Mouse (Mus musculus) liver, embryonic 13.5 days (tissue): Measurements from ENCODE around the gene Klhdc1. TPM values are rescaled to one million over a fixed set of nuclear protein-coding genes. Genes with fewer than 3 reads are reported as not detected.

Source experiments
- ATAC-seq: fragments of 200-750 bp; cut with Nextera tagmentation; 2 replicates; pipeline ENCODE4 v1.8.0; 2017; ENCODE audit warnings: low read depth, mild to moderate bottlenecking, moderate number of reproducible peaks, moderate library complexity
- DNase-seq: peaks from one replicate; pipeline ENCODE4 v3.0.0; 2022
- H3K27ac ChIP-seq: fragments of 300-500 bp; sonication (generic); 2 replicates; pipeline ENCODE4 v1.5.1; 2015; ENCODE audit warnings: moderate library complexity, mild to moderate bottlenecking, inconsistent platforms
- H3K27me3 ChIP-seq: fragments of 300-500 bp; sonication (generic); 2 replicates; pipeline ENCODE4 v1.6.1; 2015; ENCODE audit warnings: mild to moderate bottlenecking, inconsistent platforms
- H3K36me3 ChIP-seq: fragments of 300-500 bp; sonication (generic); 2 replicates; pipeline ENCODE4 v1.6.1; 2015; ENCODE audit warnings: mild to moderate bottlenecking, inconsistent platforms
- H3K4me1 ChIP-seq: fragments of 300-500 bp; sonication (generic); replicated peaks from 2 replicates; pipeline ENCODE4 v1.6.1; 2015; ENCODE audit warnings: inconsistent platforms
- H3K4me2 ChIP-seq: fragments of 300-500 bp; sonication (generic); 2 replicates; pipeline ENCODE4 v1.6.1; 2015; ENCODE audit warnings: inconsistent platforms, mild to moderate bottlenecking, moderate library complexity
- H3K4me3 ChIP-seq: fragments of 300-500 bp; sonication (generic); replicated peaks from 2 replicates; pipeline ENCODE4 v1.5.1; 2015; ENCODE audit warnings: mild to moderate bottlenecking, inconsistent platforms
- H3K9ac ChIP-seq: fragments of 300-500 bp; sonication (generic); 2 replicates; pipeline ENCODE4 v1.6.1; 2015; ENCODE audit warnings: mild to moderate bottlenecking, inconsistent platforms
- H3K9me3 ChIP-seq: fragments of 300-500 bp; sonication (generic); replicated peaks from 2 replicates; pipeline ENCODE4 v1.6.1; 2016; ENCODE audit warnings: inconsistent platforms
- WGBS: fragments of 180-500 bp; shearing (Covaris S2); methylation state at CpG from one replicate; pipeline ENCODE4 v1.1.7; 2015; ENCODE audit not compliant: insufficient replicate concordance; 5-methylcytosine and 5-hydroxymethylcytosine counted together
- polyA plus RNA-seq: library from polyadenylated mRNA; unstranded; fragments of >200 nt; fragmentation: Nextera tagmentation; extraction: Ambion mirVana; gene quantifications from 2 replicates; pipeline ENCODE4 v1.2.1, GENCODE M21; 2015

Gene Klhdc1
- polyA plus RNA-seq, 1 experiment from 2014 or later: 3.9 TPM

- Histone ChIP-seq H3K4me1 (peaks cover 59% of the 10 kb centered on the region), H3K4me3 (peak overlapping the region; percentile 90), H3K27ac (peak overlapping the region; percentile 96), H3K9ac (peak overlapping the region; percentile 97), H3K36me3 (peaks cover 41% of the 10 kb centered on the region), H3K9me3 (no peaks in the 10 kb centered on the region), H3K4me2 (peak overlapping the region; percentile 82), H3K27me3 (no peaks in the 10 kb centered on the region)
- 88% methylated on average over 4 of the region's 4 CpGs for WGBS
- DNase-seq: no peak
- ATAC-seq: no peak
Measured at GRCm38 (mm10) chr12:69298281-69298680, 57.3 kb downstream of the Klhdc1 start.

DNA sequence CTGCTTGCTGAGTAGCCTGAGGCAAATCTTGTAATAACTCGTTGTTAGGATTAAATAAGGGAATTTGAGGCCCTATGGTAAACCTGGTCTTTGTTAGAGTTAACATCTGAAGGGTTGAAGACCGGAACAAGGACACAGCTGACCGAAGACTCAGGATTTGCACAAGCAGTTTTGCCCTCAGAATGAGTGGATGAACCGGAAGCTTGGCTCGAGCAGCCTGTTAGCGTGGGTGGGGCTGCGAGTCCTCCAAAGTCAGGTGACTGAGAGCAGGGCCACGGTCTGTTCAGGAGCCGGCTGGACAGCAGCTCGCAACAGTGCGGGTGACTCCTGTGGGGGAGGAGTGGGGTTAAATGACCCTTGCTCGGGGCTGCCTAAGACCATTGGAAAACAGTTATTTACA lies 58.3 kb downstream of the Klhdc1 start:
- WGBS: 61% methylated on average over 12 of the region's 12 CpGs
- no peaks in the 10 kb centered on the region for H3K9me3 ChIP-seq
- ATAC-seq (0 out of 2 replicates have a peak, but pooled peaks have one; percentile 15), DNase-seq (no peak)
- H3K4me2 ChIP-seq: peak overlapping the region; percentile 82
- H3K4me1 ChIP-seq: peaks cover 51% of the 10 kb centered on the region
- H3K27ac ChIP-seq: peak overlapping the region; percentile 96
- H3K9ac ChIP-seq: 0 out of 2 replicates have a peak overlapping the region, but pooled peaks have one; percentile 97
- H3K4me3 ChIP-seq: peak overlapping the region; percentile 90
- no peaks in the 10 kb centered on the region for H3K27me3 ChIP-seq
- H3K36me3 ChIP-seq: peaks cover 49% of the 10 kb centered on the region

GRCm38 (mm10) chr12:69299831-69300230 lies 58.9 kb downstream of the Klhdc1 start:
- no peak overlapping the region for H3K9ac ChIP-seq
- ATAC-seq (no peak), DNase-seq (no peak)
- peak overlapping the region; percentile 96 for H3K27ac ChIP-seq
- H3K4me1 ChIP-seq: peaks cover 45% of the 10 kb centered on the region
- no peak overlapping the region for H3K4me3 ChIP-seq
- peak overlapping the region; percentile 82; the same call in 1 of the 2 replicates for H3K4me2 ChIP-seq
- H3K27me3 ChIP-seq: no peaks in the 10 kb centered on the region
- H3K9me3 ChIP-seq: no peaks in the 10 kb centered on the region
- peaks cover 54% of the 10 kb centered on the region for H3K36me3 ChIP-seq
- 86% methylated on average over 3 of the region's 3 CpGs for WGBS

DNA sequence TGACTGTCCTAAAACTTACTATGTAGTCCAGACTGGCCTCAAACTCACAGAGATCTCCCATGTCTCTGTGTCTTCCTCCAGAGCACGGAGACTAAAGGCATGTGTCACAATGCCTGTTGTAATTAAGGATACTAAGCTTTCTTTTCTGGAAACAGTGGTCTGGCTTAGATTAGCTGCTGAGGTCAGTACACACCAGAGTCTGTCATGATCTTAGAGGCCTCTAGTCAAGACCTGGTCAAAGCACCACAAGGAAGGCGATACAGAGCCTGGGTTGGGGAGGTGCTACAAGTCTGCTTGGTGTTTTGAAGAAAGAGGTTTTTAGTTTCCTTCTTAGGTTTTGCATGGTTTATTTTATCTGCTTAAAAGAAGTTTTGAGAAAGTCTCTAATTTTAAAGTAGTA lies 59.4 kb downstream of the Klhdc1 start:
- 87% methylated on average over 2 of the region's 2 CpGs for WGBS
- no peaks in the 10 kb centered on the region for H3K9me3 ChIP-seq
- H3K4me2 ChIP-seq: no peak overlapping the region
- H3K36me3 ChIP-seq: peaks cover 60% of the 10 kb centered on the region
- DNase-seq (no peak), ATAC-seq (no peak)
- H3K9ac ChIP-seq: no peak overlapping the region
- peak overlapping the region; percentile 45; the same call in 1 of the 2 replicates for H3K27ac ChIP-seq
- H3K4me1 ChIP-seq: peaks cover 39% of the 10 kb centered on the region
- no peaks in the 10 kb centered on the region for H3K27me3 ChIP-seq
- no peak overlapping the region for H3K4me3 ChIP-seq

- ATAC-seq (no peak), DNase-seq (no peak)
- Histone ChIP-seq H3K27ac (no peak overlapping the region), H3K9ac (no peak overlapping the region), H3K4me2 (no peak overlapping the region), H3K36me3 (peaks cover 78% of the 10 kb centered on the region), H3K4me3 (no peak overlapping the region), H3K9me3 (no peaks in the 10 kb centered on the region), H3K4me1 (peaks cover 28% of the 10 kb centered on the region), H3K27me3 (no peaks in the 10 kb centered on the region)
- 94% methylated on average over 12 of the region's 12 CpGs for WGBS
Measured at GRCm38 (mm10) chr12:69302171-69302570, 61.2 kb downstream of the Klhdc1 start.

GRCm38 (mm10) chr12:69304051-69304450 lies 63.1 kb downstream of the Klhdc1 start:
- Histone ChIP-seq H3K4me2 (no peak overlapping the region), H3K4me3 (no peak overlapping the region), H3K4me1 (peaks cover 14% of the 10 kb centered on the region), H3K36me3 (peaks cover 96% of the 10 kb centered on the region), H3K27me3 (no peaks in the 10 kb centered on the region), H3K9ac (no peak overlapping the region), H3K9me3 (no peaks in the 10 kb centered on the region), H3K27ac (no peak overlapping the region)
- DNase-seq (no peak), ATAC-seq (no peak)
- 54% methylated on average over 2 of the region's 2 CpGs for WGBS

DNA sequence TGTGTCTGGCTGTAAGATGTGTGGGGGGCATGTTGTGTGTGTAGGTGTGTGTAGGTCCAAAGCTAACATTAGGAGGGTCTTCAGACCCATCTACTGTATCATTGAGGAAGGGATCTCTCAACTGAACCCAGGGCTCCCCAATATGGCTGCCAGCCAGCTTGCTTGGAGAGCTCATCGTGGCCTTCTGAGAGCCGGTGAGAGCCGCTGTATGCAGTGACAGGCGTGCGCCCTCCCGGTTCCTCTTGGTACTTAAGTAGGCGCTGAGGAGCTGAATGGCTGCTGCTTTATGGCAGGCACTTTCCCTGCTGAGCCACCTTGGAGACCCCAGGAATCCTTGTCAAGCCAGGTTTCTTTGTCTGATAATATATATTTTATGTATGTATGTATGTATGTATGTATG lies 65.4 kb downstream of the Klhdc1 start:
- Histone ChIP-seq H3K27me3 (no peaks in the 10 kb centered on the region), H3K36me3 (peaks cover 97% of the 10 kb centered on the region), H3K9ac (no peak overlapping the region), H3K4me1 (no peaks in the 10 kb centered on the region), H3K4me2 (no peak overlapping the region), H3K9me3 (no peaks in the 10 kb centered on the region), H3K27ac (no peak overlapping the region), H3K4me3 (no peak overlapping the region)
- DNase-seq (no peak), ATAC-seq (no peak)
- 92% methylated on average over 7 of the region's 7 CpGs for WGBS

GRCm38 (mm10) chr12:69309659-69310058 lies 68.7 kb downstream of the Klhdc1 start:
- H3K4me3 ChIP-seq: no peak overlapping the region
- 91% methylated on average over 4 of the region's 4 CpGs for WGBS
- ATAC-seq (no peak), DNase-seq (no peak)
- H3K27me3 ChIP-seq: no peaks in the 10 kb centered on the region
- H3K36me3 ChIP-seq: peaks cover 94% of the 10 kb centered on the region
- H3K27ac ChIP-seq: no peak overlapping the region
- H3K9me3 ChIP-seq: no peaks in the 10 kb centered on the region
- H3K9ac ChIP-seq: no peak overlapping the region
- H3K4me2 ChIP-seq: no peak overlapping the region
- no peaks in the 10 kb centered on the region; the same call in 1 of the 2 replicates for H3K4me1 ChIP-seq

DNA sequence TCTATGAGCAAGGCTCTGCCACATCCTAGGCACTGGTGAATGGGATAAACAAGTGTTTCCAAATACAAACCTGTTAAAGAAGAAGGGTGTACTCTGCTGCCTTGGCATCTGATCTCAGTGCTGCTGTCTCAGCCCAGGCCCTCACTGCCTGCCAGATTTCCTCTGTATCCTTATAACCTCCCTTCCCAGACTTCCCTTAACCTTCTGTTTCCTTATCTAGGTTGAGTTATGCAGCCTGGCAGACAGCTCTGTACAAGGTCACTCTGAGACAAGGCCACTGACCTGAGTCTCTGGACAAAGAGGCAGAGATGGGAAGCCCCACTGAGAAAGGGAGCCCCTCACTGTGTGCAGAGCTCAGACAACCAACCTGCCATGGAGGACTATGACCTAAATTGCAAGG lies 77.5 kb downstream of the Klhdc1 start:
- DNase-seq (no peak), ATAC-seq (no peak)
- Histone ChIP-seq H3K27ac (no peak overlapping the region), H3K4me1 (no peaks in the 10 kb centered on the region), H3K9me3 (no peaks in the 10 kb centered on the region), H3K9ac (no peak overlapping the region), H3K4me3 (no peak overlapping the region), H3K36me3 (peaks cover 77% of the 10 kb centered on the region), H3K4me2 (no peak overlapping the region), H3K27me3 (no peaks in the 10 kb centered on the region)

- ATAC-seq (no peak), DNase-seq (no peak)
- H3K27me3 ChIP-seq: no peaks in the 10 kb centered on the region
- WGBS: 76% methylated on average over 3 of the region's 3 CpGs
- H3K36me3 ChIP-seq: peaks cover 69% of the 10 kb centered on the region
- H3K4me1 ChIP-seq: no peaks in the 10 kb centered on the region
- no peaks in the 10 kb centered on the region for H3K9me3 ChIP-seq
- H3K4me2 ChIP-seq: no peak overlapping the region
- H3K4me3 ChIP-seq: no peak overlapping the region
- no peak overlapping the region for H3K9ac ChIP-seq
- no peak overlapping the region for H3K27ac ChIP-seq
Measured at GRCm38 (mm10) chr12:69331187-69331586, 90.2 kb downstream of the Klhdc1 start.

DNA sequence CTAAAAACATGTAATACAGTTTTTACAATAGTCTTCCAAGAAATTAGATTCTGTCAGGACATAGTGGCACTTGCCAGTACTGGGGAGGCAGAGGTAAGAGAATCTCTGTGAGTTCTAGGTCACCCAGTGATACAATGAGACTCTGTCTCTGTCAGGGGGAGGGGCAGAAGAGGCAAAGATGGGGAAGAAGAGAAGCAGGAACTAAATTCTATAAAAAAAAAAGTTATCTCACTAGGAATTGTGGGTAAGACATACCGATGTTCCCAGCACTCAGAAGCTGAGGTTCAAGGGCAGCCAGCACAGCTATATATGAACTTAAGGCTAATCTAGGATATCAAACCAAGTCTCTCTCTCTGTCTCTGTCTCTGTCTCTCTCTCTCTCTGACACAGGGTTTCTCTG lies 91.2 kb downstream of the Klhdc1 start:
- Histone ChIP-seq H3K9ac (no peak overlapping the region), H3K36me3 (peaks cover 66% of the 10 kb centered on the region), H3K4me2 (no peak overlapping the region), H3K4me3 (no peak overlapping the region), H3K4me1 (no peaks in the 10 kb centered on the region), H3K9me3 (no peaks in the 10 kb centered on the region), H3K27me3 (no peaks in the 10 kb centered on the region), H3K27ac (no peak overlapping the region)
- ATAC-seq (no peak), DNase-seq (no peak)
- WGBS: 74% methylated on average over 1 of the region's 1 CpGs

DNA sequence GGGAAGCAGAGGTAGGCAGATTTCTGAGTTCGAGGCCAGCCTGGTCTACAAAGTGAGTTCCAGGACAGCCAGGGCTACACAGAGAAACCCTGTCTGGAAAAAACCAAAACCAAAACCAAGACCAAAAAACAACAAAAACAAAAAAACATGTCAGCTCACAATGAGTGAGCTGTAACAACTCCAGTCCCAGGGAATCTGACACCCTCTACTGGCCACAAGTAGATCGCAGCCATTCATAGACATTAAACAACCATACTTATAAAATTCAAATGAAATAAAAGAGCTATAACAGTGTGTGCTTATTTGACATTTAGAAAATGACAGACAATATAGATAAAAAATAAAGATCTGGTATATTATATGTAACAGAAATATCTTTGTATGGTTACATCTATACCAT lies 92.6 kb downstream of the Klhdc1 start:
- 83% methylated on average over 2 of the region's 2 CpGs for WGBS
- no peaks in the 10 kb centered on the region for H3K27me3 ChIP-seq
- H3K27ac ChIP-seq: no peak overlapping the region
- DNase-seq (peak; percentile 13), ATAC-seq (no peak)
- H3K4me1 ChIP-seq: no peaks in the 10 kb centered on the region
- no peak overlapping the region for H3K4me3 ChIP-seq
- H3K9me3 ChIP-seq: no peaks in the 10 kb centered on the region
- no peak overlapping the region for H3K9ac ChIP-seq
- H3K4me2 ChIP-seq: no peak overlapping the region
- peaks cover 71% of the 10 kb centered on the region for H3K36me3 ChIP-seq
